Mouse (Mus musculus) thymus, adult 2 months (tissue): ENCODE measurements around the gene Ptprq.

Source experiments
- CTCF ChIP-seq: fragments of 200-500 bp; IDR thresholded peaks from 2 replicates; pipeline ENCODE4 v1.5.1; 2012; ENCODE audit warnings: mild to moderate bottlenecking, control low read depth, low read length, moderate library complexity, borderline replicate concordance; ENCODE audit not compliant: control insufficient read depth, poor library complexity, insufficient read depth; ENCODE audit errors: extremely low read depth
- POLR2A ChIP-seq: fragments of 200-500 bp; IDR thresholded peaks from 2 replicates; pipeline ENCODE4 v1.6.1; 2012; ENCODE audit warnings: mild to moderate bottlenecking, low read length, control low read depth, moderate library complexity; ENCODE audit not compliant: control insufficient read depth, poor library complexity, insufficient read depth; ENCODE audit errors: extremely low read depth

GRCm38 (mm10) chr10:107583360-107583759, 136.5 kb downstream of the Ptprq start:
- no peak for TF ChIP-seq CTCF
- TF ChIP-seq POLR2A = no peak
